Mouse (Mus musculus) forebrain, embryonic 15.5 days (tissue): ENCODE measurements around the gene 3110009E18Rik. TPM values are rescaled to one million over a fixed set of nuclear protein-coding genes. Genes with fewer than 3 reads are reported as not detected.

Experiments
- polyA plus RNA-seq: library from polyadenylated mRNA; unstranded; fragments of >200 nt; fragmentation: Nextera tagmentation; extraction: Ambion mirVana; gene quantifications from 2 replicates; pipeline ENCODE4 v1.2.1, GENCODE M21; 2015

Gene 3110009E18Rik
- polyA plus RNA-seq, 1 experiment from 2014 or later: 26.0 TPM

Other genes starting within 250 kb of the 3110009E18Rik start
- 14.4 and 14.8 TPM in 2 replicates for gene Tmem177, start 208.0 kb upstream of the 3110009E18Rik start, polyA plus RNA-seq
- gene Cfap221, start 124.0 kb upstream of the 3110009E18Rik start, polyA plus RNA-seq: 0.11 and 0.55 TPM in 2 replicates
- 0.43 and 0.52 TPM in 2 replicates for gene Sctr, start 114.3 kb upstream of the 3110009E18Rik start, polyA plus RNA-seq
- 4.5 and 5.8 TPM in 2 replicates for gene Tmem37, start 47.1 kb upstream of the 3110009E18Rik start, polyA plus RNA-seq
- gene Dbi, start 109 bp upstream of the 3110009E18Rik start, polyA plus RNA-seq: 1,549 and 1,577 TPM in 2 replicates
- gene Steap3, start 151.5 kb downstream of the 3110009E18Rik start, polyA plus RNA-seq: 2.2 TPM in 2 replicates
- gene C1ql2, start 219.4 kb downstream of the 3110009E18Rik start, polyA plus RNA-seq: 1.2 and 1.3 TPM in 2 replicates